Comparison of ENCODE assay signal across 9 mouse cellular contexts in the genomic region with DNA sequence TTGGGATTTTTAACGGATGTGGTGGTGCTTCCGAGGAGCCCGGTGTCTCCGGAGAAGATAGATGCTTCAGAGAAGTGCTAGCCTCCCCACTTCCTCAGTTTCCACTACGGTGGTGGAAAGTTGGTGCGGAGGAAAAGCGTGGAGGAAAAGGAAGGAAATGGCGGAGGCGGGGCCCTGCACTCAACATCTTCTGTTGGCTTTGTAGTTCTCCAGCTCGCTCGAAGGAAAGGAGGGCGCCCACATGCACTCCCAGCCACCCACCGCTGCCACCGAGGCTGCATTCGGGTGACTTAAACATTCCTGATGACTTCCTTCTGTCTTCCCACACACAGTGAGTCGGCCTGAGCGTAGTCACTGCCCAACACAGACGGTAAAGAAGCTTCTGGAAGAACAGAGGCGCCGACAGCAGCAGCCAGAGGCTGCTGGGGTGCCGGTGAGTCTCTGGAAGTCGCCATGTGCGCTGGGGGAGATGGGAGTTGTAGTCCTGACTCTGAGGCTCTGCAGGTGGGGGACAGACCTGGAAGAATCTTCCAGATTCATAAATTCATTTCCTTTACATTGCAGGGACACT. TPM values are rescaled to one million over a fixed set of nuclear protein-coding genes. Genes with fewer than 3 reads are reported as not detected.
DNase-seq lines count a peak whose midpoint lies in the region; ATAC-seq lines count a peak whose summit lies in the region.
"Had no signal": no experiment of that assay in that cellular context is flagged by ENCODE, and none has a peak within 500 bp of the region (broad histone marks: within the 10 kb centered on the region; RNA-seq: fewer than 3 reads in every experiment).

No protein-coding gene starts in this region.

- peak overlapping the region; percentile 51; the same call in 1 of the 2 replicates for H3K4me3 ChIP-seq in embryonic facial prominence, embryonic 11.5 days (ENCODE audit: low read depth, low read length)
- H3K4me3 ChIP-seq in midbrain, embryonic 11.5 days (ENCODE audit: low read depth, low read length), result peak overlapping the region; percentile 53
- H3K4me3 ChIP-seq: myocyte had no signal

- DNase-seq in right cerebral cortex, adult 18-20 months, result peak; percentile 83
- no peak for DNase-seq in right cerebral cortex, postnatal 14 days
- no peak for DNase-seq in embryonic facial prominence, embryonic 11.5 days (ENCODE audit: low spot score)
- DNase-seq in left cerebral cortex, postnatal 36 days (ENCODE audit: low spot score in 2 of 2), result peak; percentile 66 to 68
- no peak for DNase-seq in midbrain, embryonic 11.5 days (ENCODE audit: low spot score, missing footprints)
- peak; percentile 74 to 79 for DNase-seq in thymus, postnatal 36 days
- no peak for DNase-seq in ovary, adult 18-20 months (ENCODE audit: low spot score)

- H3K4me1 ChIP-seq in embryonic facial prominence, embryonic 11.5 days (ENCODE audit: control insufficient read depth, insufficient read depth, low read length), result peaks cover 3% of the 10 kb centered on the region; the same call in 1 of the 2 replicates
- peaks cover 8% of the 10 kb centered on the region for H3K4me1 ChIP-seq in midbrain, embryonic 11.5 days (ENCODE audit: control insufficient read depth, insufficient read depth, low read length)

- ATAC-seq in embryonic facial prominence, embryonic 11.5 days (replicated peaks; ENCODE audit: insufficient number of reproducible peaks, low FRiP score, low TSS enrichment, low read depth), result no peak
- ATAC-seq in hematopoietic stem cell, adult 5-6 weeks (replicated peaks in 1 of 2; ENCODE audit: insufficient read depth in 1 of 2, low FRiP score in 2 of 2, low TSS enrichment in 1 of 2, low read depth in 1 of 2, poor library complexity in 2 of 2, severe bottlenecking in 2 of 2), result peak; percentile 3 to 30; a peak in 3 of 4 replicates
- ATAC-seq in midbrain, embryonic 11.5 days (ENCODE audit: low FRiP score), result no peak

- peak overlapping the region; percentile 39; the same call in 1 of the 2 replicates for H3K9ac ChIP-seq in embryonic facial prominence, embryonic 11.5 days (replicated peaks; ENCODE audit: low read length)
- H3K9ac ChIP-seq in midbrain, embryonic 11.5 days (ENCODE audit: low read length), result 0 out of 2 replicates have a peak overlapping the region, but pooled peaks have one; percentile 73

- intact Hi-C loops in left cerebral cortex, postnatal 36 days (cut with DNase I), result loop anchor here (1.0 to 2.0 kb wide), 2 partner anchors 50 to 60 kb away; no protein-coding TSS in a partner anchor

- WGBS in embryonic facial prominence, embryonic 11.5 days, result 40% methylated on average over 23 of the region's 23 CpGs
- 48% methylated on average over 22 of the region's 23 CpGs for WGBS in midbrain, embryonic 11.5 days

- peak overlapping the region; percentile 94 for H3K4me2 ChIP-seq in embryonic facial prominence, embryonic 11.5 days (ENCODE audit: low read depth, low read length)
- H3K4me2 ChIP-seq in midbrain, embryonic 11.5 days, result peak overlapping the region; percentile 95

- H3K27ac ChIP-seq in embryonic facial prominence, embryonic 11.5 days (replicated peaks; ENCODE audit: low read depth, low read length), result no peak overlapping the region
- no peak overlapping the region for H3K27ac ChIP-seq in midbrain, embryonic 11.5 days (ENCODE audit: low read depth, low read length)

- no peaks in the 10 kb centered on the region for H3K9me3 ChIP-seq in embryonic facial prominence, embryonic 11.5 days (replicated peaks; ENCODE audit: control insufficient read depth, low read length)
- H3K9me3 ChIP-seq in midbrain, embryonic 11.5 days (ENCODE audit: control insufficient read depth, low read length), result no peaks in the 10 kb centered on the region

- peaks cover 3% of the 10 kb centered on the region; the same call in 1 of the 2 replicates for H3K27me3 ChIP-seq in embryonic facial prominence, embryonic 11.5 days (ENCODE audit: control insufficient read depth, insufficient read depth, low read length)
- H3K27me3 ChIP-seq in midbrain, embryonic 11.5 days (ENCODE audit: control insufficient read depth, insufficient read depth, low read length), result no peaks in the 10 kb centered on the region

- H3K36me3 ChIP-seq in embryonic facial prominence, embryonic 11.5 days (replicated peaks; ENCODE audit: control insufficient read depth, insufficient read depth, low read depth, low read length), result no peaks in the 10 kb centered on the region
- H3K36me3 ChIP-seq in midbrain, embryonic 11.5 days (ENCODE audit: control insufficient read depth, insufficient read depth, low read length), result no peaks in the 10 kb centered on the region

RNA-seq across cellular contexts. Expression of gene Nfkbid, which starts 1.6 kb away (rescaled TPM):
- polyA plus RNA-seq in embryonic facial prominence, embryonic 11.5 days (2014; fragmentation: Nextera tagmentation; extraction: Ambion mirVana), result 1.6 TPM in 2 replicates
- 40.3 and 45.4 TPM in 2 replicates for total RNA-seq in hematopoietic stem cell, adult 5-6 weeks (2017)
- 1 to 10 TPM; 2.9 to 3.6 TPM for total RNA-seq in left cerebral cortex, postnatal 36 days (2021)
- polyA plus RNA-seq in midbrain, embryonic 11.5 days (2014; fragmentation: Nextera tagmentation; extraction: Ambion mirVana), result 0.63 and 1.2 TPM in 2 replicates

RNA-seq across cellular contexts. Expression of gene Hcst, which starts 3.5 kb away (rescaled TPM):
- polyA plus RNA-seq in embryonic facial prominence, embryonic 11.5 days (2014; fragmentation: Nextera tagmentation; extraction: Ambion mirVana), result 0.72 TPM in 1 of 2 replicates, not detected in the other
- 11.6 and 14.3 TPM in 2 replicates for total RNA-seq in hematopoietic stem cell, adult 5-6 weeks (2017)
- 1 to 10 TPM; 1.2 to 2.1 TPM for total RNA-seq in left cerebral cortex, postnatal 36 days (2021)
- 0.43 and 0.45 TPM in 2 replicates for polyA plus RNA-seq in midbrain, embryonic 11.5 days (2014; fragmentation: Nextera tagmentation; extraction: Ambion mirVana)
- polyA plus RNA-seq: myocyte had no signal

RNA-seq across cellular contexts. Expression of gene Tyrobp, which starts 9.6 kb away (rescaled TPM):
- polyA plus RNA-seq in embryonic facial prominence, embryonic 11.5 days (2014; fragmentation: Nextera tagmentation; extraction: Ambion mirVana), result 16.9 and 17.9 TPM in 2 replicates
- 50.4 and 134 TPM in 2 replicates for total RNA-seq in hematopoietic stem cell, adult 5-6 weeks (2017)
- 10 to 100 TPM; 25.0 to 28.4 TPM for total RNA-seq in left cerebral cortex, postnatal 36 days (2021)
- polyA plus RNA-seq in midbrain, embryonic 11.5 days (2014; fragmentation: Nextera tagmentation; extraction: Ambion mirVana), result 16.6 and 19.7 TPM in 2 replicates
- polyA plus RNA-seq: myocyte had no signal

RNA-seq across cellular contexts. Expression of gene Aplp1, which starts 22.2 kb away (rescaled TPM):
- polyA plus RNA-seq in embryonic facial prominence, embryonic 11.5 days (2014; fragmentation: Nextera tagmentation; extraction: Ambion mirVana), result 40.2 and 45.4 TPM in 2 replicates
- not detected in 2 replicates for total RNA-seq in hematopoietic stem cell, adult 5-6 weeks (2017)
- total RNA-seq in left cerebral cortex, postnatal 36 days (2021), result 1,000 to 10,000 TPM; 1,238 to 1,418 TPM
- 128 and 134 TPM in 2 replicates for polyA plus RNA-seq in midbrain, embryonic 11.5 days (2014; fragmentation: Nextera tagmentation; extraction: Ambion mirVana)

RNA-seq across cellular contexts. Expression of gene Kirrel2, which starts 34.3 kb away (rescaled TPM):
- polyA plus RNA-seq in embryonic facial prominence, embryonic 11.5 days (2014; fragmentation: Nextera tagmentation; extraction: Ambion mirVana), result 0.45 and 0.84 TPM in 2 replicates
- not detected in 2 replicates for total RNA-seq in hematopoietic stem cell, adult 5-6 weeks (2017)
- total RNA-seq in left cerebral cortex, postnatal 36 days (2021), result 10 to 100 TPM; 12.9 to 17.8 TPM
- polyA plus RNA-seq in midbrain, embryonic 11.5 days (2014; fragmentation: Nextera tagmentation; extraction: Ambion mirVana), result 0.58 and 0.61 TPM in 2 replicates
- polyA plus RNA-seq: myocyte had no signal

Comparison
In these comparisons a context has a peak if more than half of its experiments do, and no peak if none do; other contexts are left out.
1. DNase-seq: peak in right cerebral cortex, adult 18-20 months (single experiment), left cerebral cortex, postnatal 36 days (2 of 2) and thymus, postnatal 36 days (2 of 2); none in right cerebral cortex, postnatal 14 days (single experiment), embryonic facial prominence, embryonic 11.5 days (single experiment), midbrain, embryonic 11.5 days (single experiment) and ovary, adult 18-20 months (single experiment).
2. ATAC-seq: peak in hematopoietic stem cell, adult 5-6 weeks (2 of 2); none in embryonic facial prominence, embryonic 11.5 days (single experiment) and midbrain, embryonic 11.5 days (single experiment).